Mouse (Mus musculus): ENCODE results near the gene Coro6.

Gene Coro6

DNA sequence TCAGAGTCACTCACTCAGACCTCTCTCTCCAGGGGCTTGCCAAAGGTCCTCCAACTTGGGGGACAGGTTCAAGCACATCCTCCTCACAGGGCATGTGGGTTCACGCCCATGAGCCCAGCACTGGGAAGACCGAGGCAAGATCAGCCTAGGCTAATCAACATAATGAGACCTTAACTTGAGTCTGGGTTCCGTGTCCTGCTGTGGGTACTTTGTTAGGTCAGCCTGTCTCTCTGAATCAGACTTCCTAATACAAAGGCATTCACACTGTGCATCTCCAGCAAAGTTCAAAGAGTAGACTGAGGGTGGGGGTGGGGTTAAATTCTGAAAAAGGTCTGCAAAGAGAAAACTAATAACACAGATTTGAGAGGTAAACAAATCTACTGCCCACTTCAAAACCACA, 2.9 kb downstream of the Coro6 start:
- no peak for DNase-seq (ENCODE audit: low spot score)

DNA sequence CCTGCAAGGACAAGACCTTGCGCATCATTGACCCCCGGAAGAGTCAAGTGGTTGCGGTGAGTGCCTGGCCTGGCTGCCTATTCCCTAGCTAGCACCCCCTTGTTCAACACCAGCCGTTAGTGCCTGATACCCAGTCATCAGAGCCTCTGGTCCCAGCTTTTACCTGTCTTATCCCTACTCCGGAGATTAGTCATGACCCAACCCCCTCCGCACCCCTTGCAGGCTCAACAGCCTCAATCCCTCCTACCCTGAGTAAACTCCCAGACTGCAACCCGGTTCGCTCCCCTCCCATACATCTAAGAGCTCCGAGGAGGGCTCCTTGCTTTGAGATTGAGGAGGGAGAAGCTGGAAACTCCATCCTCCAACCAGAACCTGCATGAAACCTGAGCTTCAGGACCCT, 4.3 kb downstream of the Coro6 start:
- no peak for DNase-seq (ENCODE audit: low spot score)

DNA sequence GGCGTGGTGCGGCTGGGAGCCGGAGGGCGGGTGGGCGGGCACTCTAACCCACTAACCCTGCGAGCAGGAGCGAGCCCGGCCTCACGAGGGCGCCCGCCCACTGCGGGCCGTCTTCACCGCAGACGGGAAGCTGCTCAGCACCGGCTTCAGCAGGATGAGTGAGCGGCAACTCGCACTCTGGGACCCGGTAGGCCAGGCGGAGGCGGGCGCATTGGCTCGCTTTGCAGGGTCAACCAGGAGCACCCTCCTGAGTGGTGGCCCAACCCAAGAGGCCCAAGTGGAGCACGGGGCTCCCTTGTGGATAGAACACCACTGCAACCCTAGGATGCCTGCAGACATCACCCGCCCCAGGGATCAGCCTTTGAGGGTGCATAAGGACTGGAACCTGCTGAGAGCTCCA, 4.9 kb downstream of the Coro6 start:
- DNase-seq (ENCODE audit: low spot score) = peak; percentile 27

DNA sequence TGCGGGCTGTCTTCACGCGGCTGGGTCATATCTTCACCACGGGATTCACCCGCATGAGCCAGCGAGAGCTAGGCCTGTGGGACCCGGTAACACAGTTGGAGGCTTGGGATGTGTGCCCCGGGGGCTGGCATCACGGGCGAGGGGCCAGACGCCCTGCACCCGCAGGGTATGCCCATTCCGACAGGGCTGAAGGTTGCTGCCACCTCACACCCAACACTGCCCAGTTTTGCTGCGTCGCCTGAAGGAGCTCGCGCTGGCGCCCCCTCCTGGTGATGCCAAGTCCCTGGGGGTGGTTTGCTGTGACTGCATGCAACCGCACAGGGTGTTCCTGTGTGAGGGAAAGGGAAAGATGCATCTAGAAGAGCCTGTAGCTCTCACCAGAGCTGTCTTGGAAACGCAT, 5.6 kb downstream of the Coro6 start:
- peak; percentile 47 for DNase-seq (ENCODE audit: low spot score)

DNA sequence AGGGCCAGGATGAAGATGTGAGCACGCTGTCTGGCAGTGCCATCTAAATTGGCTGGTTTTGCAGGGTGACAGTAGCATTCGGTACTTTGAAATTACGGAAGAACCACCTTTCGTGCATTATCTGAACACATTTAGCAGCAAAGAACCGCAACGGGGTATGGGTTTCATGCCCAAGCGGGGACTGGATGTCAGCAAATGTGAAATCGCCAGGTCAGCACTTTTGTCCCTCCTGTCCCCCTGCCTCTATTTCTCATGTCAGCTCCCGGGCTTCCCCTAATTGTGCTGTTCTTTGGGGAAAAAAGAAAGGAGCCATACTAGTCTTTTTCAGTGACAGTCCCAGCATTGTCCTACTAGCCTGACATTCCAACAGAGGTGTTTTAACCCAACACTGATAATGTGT, 6.2 kb downstream of the Coro6 start:
- no peak for DNase-seq (ENCODE audit: low spot score)

DNA sequence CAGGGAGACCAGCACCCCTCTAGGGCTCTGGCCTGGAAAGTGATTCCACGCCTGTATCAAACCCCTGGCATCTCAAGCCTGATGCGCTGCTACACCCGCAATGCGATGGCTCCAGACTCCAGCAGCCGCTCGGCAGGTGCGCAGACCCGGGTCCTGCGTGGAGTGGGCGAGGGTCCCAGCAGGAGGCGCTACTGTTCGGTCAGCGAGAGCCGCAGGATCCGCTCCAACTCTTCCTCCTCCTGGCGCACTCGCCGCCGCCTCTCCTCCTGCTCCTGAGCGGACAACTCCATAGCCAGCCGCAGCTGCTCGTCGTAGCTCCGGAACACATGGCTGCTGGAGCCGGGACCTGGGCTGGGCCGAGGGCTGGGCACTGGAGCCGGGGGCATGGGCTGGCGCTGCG, 9.2 kb downstream of the Coro6 start:
- DNase-seq (ENCODE audit: low spot score) = no peak

DNA sequence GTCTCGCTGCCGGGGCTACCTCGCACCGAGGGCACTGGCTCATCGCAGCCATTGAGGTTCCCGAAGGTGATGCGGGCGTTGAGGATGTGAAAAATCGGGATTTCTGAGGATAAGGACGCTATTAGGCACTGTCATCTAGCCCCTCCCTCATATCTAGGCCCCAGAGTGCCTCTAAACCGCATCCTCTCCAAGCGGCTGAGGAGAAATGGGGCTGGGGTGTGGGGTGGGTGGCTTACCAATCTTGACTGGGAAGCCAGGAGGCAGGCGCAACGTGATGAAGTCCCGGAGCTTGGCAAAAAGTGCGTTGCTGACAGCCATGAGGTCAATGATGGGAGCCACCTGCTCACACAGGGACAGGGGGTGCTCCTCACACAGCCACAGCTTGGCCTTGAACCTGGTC, 10.6 kb downstream of the Coro6 start:
- DNase-seq (ENCODE audit: low spot score) = no peak

- no peak for DNase-seq (ENCODE audit: low spot score)
These were observed 14.0 kb downstream of the Coro6 start for GRCm38 (mm10) chr11:77476216-77476615.

- no peak for DNase-seq (ENCODE audit: low spot score)
These were observed 14.7 kb downstream of the Coro6 start for GRCm38 (mm10) chr11:77476895-77477294.

DNA sequence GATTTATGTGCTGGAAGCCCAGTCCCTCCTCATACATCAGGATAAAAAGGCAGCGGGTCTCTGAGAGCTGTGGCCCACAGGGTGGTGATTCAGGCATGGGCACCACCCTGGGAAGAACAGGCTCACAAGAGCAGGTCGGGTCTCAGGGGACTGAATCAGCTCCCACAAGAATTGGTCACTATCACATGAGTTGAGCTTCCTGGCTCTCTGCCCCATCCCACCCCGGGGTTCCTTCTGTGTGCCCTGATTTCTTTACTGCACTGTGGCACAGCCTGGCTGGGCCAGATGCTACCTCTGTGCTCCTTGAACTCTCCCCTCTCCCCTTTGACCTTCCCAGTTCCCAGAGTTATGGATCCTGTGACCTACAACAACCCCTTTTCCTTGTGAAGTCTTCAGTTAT, 20.8 kb downstream of the Coro6 start:
- no peak for DNase-seq (ENCODE audit: low spot score)

GRCm38 (mm10) chr11:77483510-77484255, 21.5 kb downstream of the Coro6 start:
- DNase-seq (ENCODE audit: low spot score) = no peak

DNA sequence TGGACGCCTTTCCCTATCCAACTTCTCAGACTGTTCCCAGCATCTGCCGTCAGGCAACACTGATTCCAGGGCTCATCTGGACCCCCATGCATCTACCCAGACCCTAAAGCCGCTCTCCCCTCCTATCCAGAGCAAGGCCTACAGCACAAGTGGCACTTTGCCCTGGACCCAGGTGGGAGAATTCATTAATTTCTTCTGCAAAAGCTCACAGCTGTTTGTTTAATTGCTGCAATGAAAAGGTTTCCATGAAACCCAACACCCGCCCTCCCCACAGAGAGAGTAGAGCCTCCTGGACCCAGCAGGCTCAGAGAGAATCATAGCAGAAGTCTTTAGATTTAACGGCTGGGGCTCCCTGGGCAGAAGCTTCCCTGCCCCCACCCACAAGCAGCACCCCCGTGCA, 23.0 kb downstream of the Coro6 start:
- DNase-seq (ENCODE audit: low spot score) = no peak

DNA sequence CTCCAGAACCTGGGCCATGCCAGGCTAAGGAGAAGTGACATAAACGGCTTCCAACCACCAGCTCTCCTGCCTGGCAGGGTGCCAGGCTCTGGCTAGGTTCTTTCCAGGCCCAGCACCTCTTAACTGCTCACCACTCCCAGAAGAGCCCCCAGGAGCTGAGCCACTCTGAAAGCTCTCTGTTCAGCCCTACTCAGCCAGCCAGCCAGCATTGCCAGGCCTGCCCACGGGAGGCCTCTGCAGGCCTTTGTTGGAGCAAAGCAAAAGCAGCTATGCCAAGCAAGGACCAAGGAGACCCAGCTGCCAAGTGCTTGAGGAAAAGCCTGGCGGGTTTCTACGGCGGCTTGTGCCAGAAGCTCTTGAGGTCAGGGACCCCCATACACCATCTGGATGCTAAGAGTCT, 24.6 kb downstream of the Coro6 start:
- DNase-seq (ENCODE audit: low spot score) = no peak

- DNase-seq (ENCODE audit: low spot score) = no peak
These were observed 26.8 kb downstream of the Coro6 start for GRCm38 (mm10) chr11:77488771-77489581.

GRCm38 (mm10) chr11:77489591-77490235, 27.5 kb downstream of the Coro6 start, which contains the start of gene Ankrd13b:
Gene Ankrd13b (minus strand): TSS chr11:77489678.
- no peak for DNase-seq (ENCODE audit: low spot score)

GRCm38 (mm10) chr11:77490451-77490850, 28.2 kb downstream of the Coro6 start:
- DNase-seq (ENCODE audit: low spot score) = no peak

GRCm38 (mm10) chr11:77491123-77491501, 28.9 kb downstream of the Coro6 start:
- peak; percentile 86 for DNase-seq (ENCODE audit: low spot score)

DNA sequence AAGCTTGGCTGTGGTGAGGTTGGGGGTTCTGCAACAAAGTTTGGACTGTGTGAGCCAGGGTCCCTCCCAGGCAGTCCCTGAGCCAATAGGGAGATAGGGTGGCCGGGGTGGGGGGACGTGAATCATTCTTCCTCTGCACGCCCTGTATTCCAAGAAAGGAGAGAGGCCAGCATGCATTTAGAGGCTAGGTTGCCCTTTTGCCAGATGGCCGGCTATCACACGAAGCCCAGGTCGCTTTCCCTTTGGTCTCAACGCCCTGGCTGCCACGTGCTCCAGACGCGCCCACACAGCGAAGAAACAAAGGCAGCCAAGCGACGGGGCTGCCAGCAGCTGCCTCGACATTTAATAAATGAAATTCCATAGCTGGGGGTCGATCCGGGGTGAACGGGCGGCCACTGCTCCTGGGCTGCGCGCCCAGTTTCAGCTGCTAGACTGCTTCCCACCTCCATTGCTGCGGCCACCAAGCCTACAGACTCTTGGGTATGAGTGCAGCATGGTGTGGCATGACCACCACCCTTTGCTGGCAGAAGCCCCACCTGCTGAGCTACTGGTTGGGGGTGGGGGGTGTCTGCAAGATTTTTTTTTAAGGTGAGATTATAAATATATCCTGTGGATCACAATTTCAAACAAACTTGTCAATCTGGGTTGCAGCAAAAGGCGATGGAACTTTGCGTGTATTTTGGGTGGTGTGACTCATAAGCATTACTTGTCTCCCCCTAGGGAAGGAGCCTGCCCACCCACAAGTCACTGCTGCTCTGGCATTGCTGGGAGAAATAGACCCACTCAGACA, 29.5 kb downstream of the Coro6 start:
- DNase-seq (ENCODE audit: low spot score) = no peak

GRCm38 (mm10) chr11:77492311-77492871, 30.2 kb downstream of the Coro6 start:
- no peak for DNase-seq (ENCODE audit: low spot score)

DNA sequence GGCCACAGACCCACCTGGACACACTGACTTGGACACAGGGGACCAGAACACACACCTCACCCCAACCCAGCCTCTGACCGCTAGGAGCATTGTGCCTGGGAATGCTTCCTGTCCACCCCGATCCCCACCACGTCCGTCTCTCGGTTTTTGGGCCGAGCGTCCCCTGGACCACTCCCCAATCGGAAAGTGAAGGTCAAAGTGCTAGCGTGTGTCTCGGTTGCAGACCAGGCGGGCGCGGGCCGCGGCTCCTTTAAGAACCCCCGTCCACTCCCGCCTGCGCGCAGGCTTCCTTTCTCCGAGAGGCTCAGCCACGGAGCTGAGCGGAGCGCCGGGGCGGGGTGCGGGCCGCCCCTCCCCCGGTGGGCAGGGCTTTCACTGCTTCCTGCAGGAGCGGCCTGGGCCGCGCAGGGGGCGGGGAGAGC, 30.7 kb downstream of the Coro6 start:
- no peak for DNase-seq (ENCODE audit: low spot score)

- DNase-seq (ENCODE audit: low spot score) = no peak
These were observed 31.5 kb downstream of the Coro6 start, which contains the start of gene Git1 for GRCm38 (mm10) chr11:77493512-77494343. Gene Git1 (plus strand): TSS chr11:77493562.

All from ovary, postnatal 10 days (tissue).